Mouse (Mus musculus): ENCODE results near the gene Gm45785. TPM values are rescaled to one million over a fixed set of nuclear protein-coding genes. Genes with fewer than 3 reads are reported as not detected.

Gene Gm45785
- total RNA-seq, 2 experiments from 2014 or later: not detected

GRCm38 (mm10) chr7:140859997-140860396 lies 3.9 kb upstream of the Gm45785 start:
- intact Hi-C loops (cut with DNase I; ENCODE audit: low total_unique reads): no loop called here

GRCm38 (mm10) chr7:140858746-140859145 lies 2.6 kb upstream of the Gm45785 start:
- intact Hi-C loops (cut with DNase I; ENCODE audit: low total_unique reads): no loop called here
- DNase-seq: no peak

More at GRCm38 (mm10) chr7:140859997-140860396, 3.9 kb upstream of the Gm45785 start:
- no peak for DNase-seq

GRCm38 (mm10) chr7:140857550-140858505 lies 1.7 kb upstream of the Gm45785 start, which contains the start of gene Bet1l:
Gene Bet1l, minus strand, starts transcription at chr7:140857577.
- intact Hi-C loops (cut with DNase I; ENCODE audit: low total_unique reads): no loop called here
- no peak for DNase-seq

- intact Hi-C loops (cut with DNase I; ENCODE audit: low total_unique reads): no loop called here
- DNase-seq: peak; percentile 93
Observed at GRCm38 (mm10) chr7:140856785-140857549, 836 bp upstream of the Gm45785 start, which contains the start of gene Ric8a. Gene Ric8a, plus strand, starts transcription at chr7:140856957.

- no peak for DNase-seq
- intact Hi-C loops (cut with DNase I; ENCODE audit: low total_unique reads): no loop called here
Observed at GRCm38 (mm10) chr7:140855181-140855580, 950 bp downstream of the Gm45785 start.

GRCm38 (mm10) chr7:140854483-140854882 lies 1.6 kb downstream of the Gm45785 start:
- intact Hi-C loops (cut with DNase I; ENCODE audit: low total_unique reads): no loop called here
- no peak for DNase-seq

- intact Hi-C loops (cut with DNase I; ENCODE audit: low total_unique reads): no loop called here
- no peak for DNase-seq
Observed at GRCm38 (mm10) chr7:140853386-140853785, 2.7 kb downstream of the Gm45785 start.

- intact Hi-C loops (cut with DNase I; ENCODE audit: low total_unique reads): no loop called here
Observed at GRCm38 (mm10) chr7:140851916-140852315, 4.2 kb downstream of the Gm45785 start.

GRCm38 (mm10) chr7:140848591-140848990 lies 7.5 kb downstream of the Gm45785 start:
- intact Hi-C loops (cut with DNase I; ENCODE audit: low total_unique reads): no loop called here
- no peak for DNase-seq

More at GRCm38 (mm10) chr7:140851916-140852315, 4.2 kb downstream of the Gm45785 start:
- no peak for DNase-seq

- intact Hi-C loops (cut with DNase I; ENCODE audit: low total_unique reads): no loop called here
- no peak for DNase-seq
Observed at GRCm38 (mm10) chr7:140847755-140848580, 8.2 kb downstream of the Gm45785 start, which contains the start of gene Odf3. Gene Odf3, plus strand, starts transcription at chr7:140847805.

- no peak for DNase-seq
- intact Hi-C loops (cut with DNase I; ENCODE audit: low total_unique reads): no loop called here
Observed at GRCm38 (mm10) chr7:140846676-140847075, 9.5 kb downstream of the Gm45785 start.

GRCm38 (mm10) chr7:140845683-140846082 lies 10.4 kb downstream of the Gm45785 start:
- intact Hi-C loops (cut with DNase I; ENCODE audit: low total_unique reads): no loop called here
- no peak for DNase-seq

- DNase-seq: peak; percentile 91
- intact Hi-C loops (cut with DNase I; ENCODE audit: low total_unique reads): loop anchor here (1.0 to 5.0 kb wide), 2 partner anchors 59 to 207 kb away; no protein-coding TSS in a partner anchor
Observed at GRCm38 (mm10) chr7:140844905-140845665, 11.0 kb downstream of the Gm45785 start, which contains the start of gene Scgb1c1. Gene Scgb1c1, plus strand, starts transcription at chr7:140845547.

- intact Hi-C loops (cut with DNase I; ENCODE audit: low total_unique reads): loop anchor here (1.0 to 5.0 kb wide), 2 partner anchors 60 to 208 kb away; no protein-coding TSS in a partner anchor
- no peak for DNase-seq
Observed at GRCm38 (mm10) chr7:140843806-140844205, 12.3 kb downstream of the Gm45785 start.

- no peak for DNase-seq
- intact Hi-C loops (cut with DNase I; ENCODE audit: low total_unique reads): loop anchor here (5.0 kb wide), 1 partner anchor 211 kb away; no protein-coding TSS in a partner anchor
Observed at GRCm38 (mm10) chr7:140840750-140841735, 15.1 kb downstream of the Gm45785 start.

GRCm38 (mm10) chr7:140839556-140839955 lies 16.6 kb downstream of the Gm45785 start:
- no peak for DNase-seq
- intact Hi-C loops (cut with DNase I; ENCODE audit: low total_unique reads): no loop called here
